Mouse (Mus musculus) spleen, postnatal 4 days (tissue): ENCODE results near the gene Krt84.
"Not testable (repeated sequence)": the region's sequence is repeated elsewhere in the genome, so short reads cannot be mapped to it uniquely, and the experiment has no call there.

Experiments used
- DNase-seq, 2 experiments: peaks; one replicate each; pipeline ENCODE4 v3.0.0; 2022; ENCODE audit warnings: low spot score in 2 of 2

Krt84 gene

DNA sequence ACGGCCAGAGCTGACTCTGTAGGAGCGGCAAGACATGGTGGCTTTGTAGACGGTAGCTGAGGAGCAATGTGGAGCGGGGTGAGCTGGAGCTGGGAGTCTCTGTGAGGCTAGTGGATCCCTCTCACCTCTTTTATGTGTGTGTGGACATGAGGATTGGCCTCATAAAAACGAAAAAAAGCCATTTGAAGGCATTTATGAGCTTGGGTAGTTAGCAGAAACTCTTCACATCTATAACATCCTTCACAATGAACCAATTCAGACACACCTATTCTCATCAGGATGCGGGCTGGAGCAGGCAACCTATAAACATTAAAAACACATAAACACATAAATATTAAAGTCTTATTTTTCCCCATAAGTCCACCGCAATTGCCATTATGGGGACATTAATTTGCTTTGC lies at the start of gene Krt84:
TSS of gene Krt84 (minus strand) at position 101 of the 400 bp plus-strand sequence.
- DNase-seq: no peak

DNA sequence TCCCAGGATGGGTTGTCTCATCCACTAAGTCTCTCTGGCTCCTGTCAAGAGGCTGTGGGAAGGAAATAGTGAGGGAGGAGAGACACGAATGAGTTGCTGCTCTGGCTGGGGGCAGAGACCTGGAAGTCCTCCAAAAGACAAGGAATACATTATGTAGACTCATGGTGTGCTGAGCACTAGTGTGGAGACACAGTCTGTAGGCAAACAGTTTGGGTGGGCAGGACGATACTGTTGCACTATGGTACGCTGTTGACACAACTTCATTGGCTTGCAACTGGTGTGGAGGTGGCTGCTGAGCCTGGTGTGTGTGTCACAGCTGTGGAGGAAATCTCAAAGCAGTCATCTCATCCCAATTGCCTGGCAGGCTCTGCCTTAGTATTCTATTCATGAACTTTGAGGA lies 49.1 kb upstream of the Krt84 start:
- no peak for DNase-seq

DNA sequence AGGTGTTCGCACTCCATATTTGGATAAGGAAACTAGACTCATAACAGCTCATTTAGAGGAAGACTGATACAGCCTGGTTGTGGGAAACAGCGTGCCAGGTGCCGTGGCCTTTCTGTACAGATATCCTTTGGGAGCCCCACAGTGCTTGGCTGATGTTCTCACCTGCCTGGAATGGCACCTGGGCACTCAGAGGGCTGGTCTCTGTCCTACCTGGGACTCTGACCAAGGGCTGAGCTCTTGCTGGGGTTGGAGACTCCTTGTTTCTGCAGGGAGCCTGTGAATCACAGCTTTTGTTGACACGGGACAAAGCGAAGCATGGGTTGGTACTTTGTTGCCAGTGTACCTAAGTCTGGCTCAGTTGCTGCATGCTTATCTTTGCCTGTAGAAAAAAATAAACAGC lies 42.9 kb upstream of the Krt84 start:
- no peak for DNase-seq

DNA sequence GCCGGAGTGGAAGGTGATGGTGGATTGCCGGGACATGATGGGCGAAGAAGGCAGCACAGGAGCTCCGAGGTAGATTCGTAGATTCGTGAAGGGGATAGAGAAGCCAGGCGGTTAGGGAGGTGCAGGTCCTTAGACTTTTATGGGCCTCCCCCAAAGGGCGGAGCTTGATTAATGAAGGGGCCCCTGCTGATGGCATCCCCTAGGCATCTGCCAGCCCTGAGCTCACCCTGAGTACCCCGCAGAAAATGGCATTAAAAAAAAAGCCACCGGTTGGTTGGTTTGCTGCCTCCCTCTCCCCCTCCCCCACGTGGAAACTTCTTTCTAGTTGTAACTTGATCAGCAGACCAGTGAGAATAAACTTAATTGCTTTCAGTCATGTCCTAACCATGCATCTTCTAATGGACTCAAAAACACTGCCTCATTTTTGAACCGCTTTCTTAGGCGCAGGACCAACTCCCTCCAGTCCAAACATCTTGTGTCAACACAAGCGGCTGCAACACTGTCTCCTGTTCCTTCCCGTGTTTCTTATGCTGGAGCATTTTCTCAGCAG lies 41.3 kb upstream of the Krt84 start, which contains the start of gene Krt75:
TSS of gene Krt75 (minus strand) at position 109 of the 550 bp plus-strand sequence.
- DNase-seq: no peak

DNA sequence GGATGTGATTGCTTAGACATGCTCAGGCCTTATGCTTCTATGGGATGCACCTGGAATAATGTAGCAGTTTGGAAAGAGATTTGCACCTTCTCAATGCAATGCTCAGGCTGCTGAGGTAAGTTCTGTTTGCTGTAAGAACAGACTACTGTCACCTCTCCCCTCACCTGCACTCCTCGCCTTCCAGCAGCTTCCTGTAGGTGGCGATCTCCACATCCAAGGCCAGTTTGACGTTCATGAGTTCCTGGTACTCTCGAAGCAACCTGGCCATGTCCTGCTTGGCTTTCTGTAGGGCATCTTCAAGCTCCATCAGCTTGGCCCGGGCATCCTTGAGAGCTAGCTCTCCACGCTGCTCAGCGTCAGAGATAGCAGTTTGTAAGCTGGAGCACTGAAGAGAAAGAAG lies 35.2 kb upstream of the Krt84 start:
- DNase-seq: no peak

DNA sequence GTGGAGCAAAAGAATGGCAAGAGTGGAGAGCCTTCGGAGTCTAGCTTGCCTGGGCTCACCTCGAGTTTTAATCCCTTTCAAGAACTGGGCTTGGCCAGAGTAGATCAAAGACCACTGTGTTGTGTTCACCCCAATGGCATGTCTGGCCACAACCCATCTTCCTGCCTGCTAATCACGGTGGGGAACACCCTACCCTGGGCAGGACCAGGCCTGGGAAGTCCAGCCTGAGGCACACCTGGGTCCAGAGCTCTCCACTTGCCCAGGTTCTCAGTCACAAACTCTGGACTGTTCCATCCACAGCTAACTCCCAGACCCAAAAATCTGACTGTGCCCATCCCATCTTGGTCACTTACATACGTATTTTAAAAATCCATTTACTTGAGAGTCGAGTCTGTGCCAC lies 30.2 kb upstream of the Krt84 start, which contains the start of gene Krt90:
TSS of gene Krt90 (minus strand) at position 101 of the 400 bp plus-strand sequence.
- no peak for DNase-seq

DNA sequence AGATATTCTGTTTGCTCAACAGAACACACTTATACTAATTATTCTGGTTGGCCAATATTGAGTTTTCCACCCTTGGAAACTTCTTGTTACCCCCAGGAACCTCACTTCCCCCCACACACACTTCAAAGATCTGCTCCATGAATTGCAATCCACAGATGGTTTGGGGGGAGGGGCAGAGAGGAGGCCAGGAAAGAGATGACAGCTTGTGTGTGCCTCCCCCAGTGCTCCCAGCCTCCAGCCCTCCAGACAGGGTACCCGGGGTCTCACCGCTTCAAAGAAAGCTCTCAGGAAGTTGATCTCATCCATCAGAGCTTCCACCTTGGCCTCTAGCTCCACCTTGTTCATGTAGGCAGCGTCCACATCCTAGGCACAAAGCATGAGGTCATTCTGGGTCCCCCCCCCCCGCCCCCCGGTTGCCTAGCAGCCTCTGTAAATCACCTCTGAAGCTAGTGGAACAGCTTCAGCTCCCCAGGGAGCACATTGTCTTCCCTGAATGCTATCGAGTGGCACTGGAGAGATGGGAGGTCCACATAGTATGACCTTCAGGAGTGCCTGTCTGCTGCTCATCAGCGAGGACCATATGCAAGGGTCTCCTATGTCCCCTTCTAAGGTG lies 25.5 kb upstream of the Krt84 start:
- no peak for DNase-seq

DNA sequence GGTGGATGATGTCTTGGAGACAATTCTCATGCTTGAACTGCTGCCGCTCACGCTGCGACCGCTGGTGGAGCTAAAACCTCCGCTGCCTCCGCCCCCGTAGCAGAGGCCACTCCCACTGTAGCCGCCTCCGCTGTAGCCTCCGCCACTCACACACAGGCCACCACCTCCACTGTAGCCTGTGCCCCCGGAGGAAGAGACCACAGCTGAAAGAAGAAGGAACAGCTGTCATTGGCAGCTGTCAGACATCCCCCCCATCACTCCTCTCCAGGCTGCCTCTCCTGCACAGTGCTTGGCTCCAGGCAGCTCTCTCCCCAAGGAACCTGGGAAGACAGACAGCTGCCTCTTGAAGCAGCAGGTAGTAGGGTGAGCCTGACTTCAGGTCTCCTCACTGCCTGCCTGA lies 20.5 kb upstream of the Krt84 start:
- no peak for DNase-seq

DNA sequence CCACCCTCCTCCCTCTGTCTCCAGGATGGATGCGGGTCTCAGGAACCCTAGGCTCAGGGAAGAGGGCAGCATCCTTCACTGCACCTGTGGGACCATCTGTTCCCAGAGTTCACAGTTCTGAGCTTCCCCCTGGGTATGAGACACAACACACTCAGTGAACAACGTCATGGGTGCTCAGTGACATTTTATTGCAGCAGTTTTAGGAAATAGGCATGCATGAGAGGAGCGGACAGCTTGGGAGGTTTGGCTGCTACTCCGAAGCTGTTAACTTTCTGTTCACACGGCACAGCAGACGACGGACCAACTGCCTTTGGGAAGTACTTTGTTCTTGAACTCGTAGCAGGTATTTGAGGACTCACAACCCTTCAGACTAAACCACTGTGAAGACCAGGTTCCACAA lies 19.6 kb upstream of the Krt84 start:
- no peak for DNase-seq

DNA sequence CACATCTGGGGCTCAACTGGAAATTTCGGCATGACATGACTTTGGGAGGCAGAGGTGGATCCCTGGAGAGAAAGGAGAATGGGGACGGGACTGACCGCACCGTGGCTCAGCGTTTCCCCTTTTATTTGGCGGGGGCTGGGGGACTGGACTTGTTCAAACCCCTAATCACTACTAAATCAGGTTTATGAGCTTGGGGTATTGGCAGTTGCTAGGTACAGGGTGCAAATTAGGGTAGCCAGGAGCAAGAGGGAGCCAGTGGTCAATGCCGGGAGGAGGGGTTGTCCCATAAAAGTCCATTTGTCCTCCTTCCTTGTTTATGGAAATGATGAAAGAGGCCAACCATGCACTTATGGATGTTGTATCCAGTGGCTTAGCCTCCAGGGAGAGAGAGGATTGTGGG lies 17.9 kb upstream of the Krt84 start, which contains the start of gene Krt82:
TSS of gene Krt82 (minus strand) at position 101 of the 400 bp plus-strand sequence.
- DNase-seq: no peak

DNA sequence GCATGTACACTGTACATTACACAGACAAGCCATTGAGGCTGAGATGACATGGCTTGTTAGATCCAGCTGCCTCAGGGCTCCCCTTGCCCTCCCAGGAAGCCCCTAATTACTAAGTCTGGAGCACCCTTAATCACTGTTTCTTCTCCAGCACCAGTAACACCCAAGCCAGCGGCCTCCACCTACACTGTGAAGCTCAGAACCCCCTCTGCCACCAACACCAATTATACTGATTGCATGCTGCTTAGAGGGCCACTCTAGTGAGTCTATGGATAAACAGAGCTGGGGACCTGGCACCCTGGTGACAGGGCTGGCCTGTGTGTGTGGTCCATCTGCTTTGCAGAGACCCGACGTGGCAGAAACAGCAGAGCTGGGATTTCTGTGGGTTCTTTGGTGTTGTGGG lies 11.9 kb upstream of the Krt84 start:
- no peak for DNase-seq

DNA sequence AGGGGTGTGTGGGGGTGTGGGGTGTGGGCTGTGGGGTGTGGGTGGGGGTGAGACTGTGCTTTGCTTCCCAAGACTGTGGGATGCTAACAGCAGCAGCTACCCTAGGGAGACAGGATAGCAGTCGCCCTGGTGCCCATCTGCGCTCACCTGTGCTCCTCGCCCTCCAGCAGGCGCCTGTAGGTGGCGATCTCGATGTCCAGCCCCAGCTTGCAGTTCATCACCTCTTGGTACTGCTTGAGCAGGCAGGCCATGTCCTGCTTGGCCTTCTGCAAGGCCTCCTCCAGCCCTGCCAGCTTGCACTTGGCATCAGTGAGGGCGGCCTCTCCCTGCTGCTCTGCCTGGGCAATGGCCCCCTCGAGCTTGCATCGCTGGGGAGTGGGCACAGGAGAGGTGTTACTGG lies 9.9 kb upstream of the Krt84 start:
- no peak for DNase-seq

DNA sequence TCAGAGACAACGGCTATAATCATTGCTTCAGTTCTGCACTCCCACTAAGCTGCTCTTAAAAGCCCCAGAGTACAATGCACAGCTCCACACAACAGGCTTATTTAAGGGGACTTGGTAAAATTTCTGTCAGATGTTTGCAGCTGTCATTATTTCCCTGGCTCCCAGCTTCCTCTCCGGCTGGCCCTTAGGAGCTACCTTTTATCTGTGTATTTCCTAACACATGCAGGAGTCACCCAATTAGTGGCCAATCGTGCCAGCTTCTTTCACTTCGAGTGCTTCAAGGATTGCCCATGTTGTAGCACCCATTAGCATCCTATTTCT lies 5.9 kb upstream of the Krt84 start:
- DNase-seq: no peak

DNA sequence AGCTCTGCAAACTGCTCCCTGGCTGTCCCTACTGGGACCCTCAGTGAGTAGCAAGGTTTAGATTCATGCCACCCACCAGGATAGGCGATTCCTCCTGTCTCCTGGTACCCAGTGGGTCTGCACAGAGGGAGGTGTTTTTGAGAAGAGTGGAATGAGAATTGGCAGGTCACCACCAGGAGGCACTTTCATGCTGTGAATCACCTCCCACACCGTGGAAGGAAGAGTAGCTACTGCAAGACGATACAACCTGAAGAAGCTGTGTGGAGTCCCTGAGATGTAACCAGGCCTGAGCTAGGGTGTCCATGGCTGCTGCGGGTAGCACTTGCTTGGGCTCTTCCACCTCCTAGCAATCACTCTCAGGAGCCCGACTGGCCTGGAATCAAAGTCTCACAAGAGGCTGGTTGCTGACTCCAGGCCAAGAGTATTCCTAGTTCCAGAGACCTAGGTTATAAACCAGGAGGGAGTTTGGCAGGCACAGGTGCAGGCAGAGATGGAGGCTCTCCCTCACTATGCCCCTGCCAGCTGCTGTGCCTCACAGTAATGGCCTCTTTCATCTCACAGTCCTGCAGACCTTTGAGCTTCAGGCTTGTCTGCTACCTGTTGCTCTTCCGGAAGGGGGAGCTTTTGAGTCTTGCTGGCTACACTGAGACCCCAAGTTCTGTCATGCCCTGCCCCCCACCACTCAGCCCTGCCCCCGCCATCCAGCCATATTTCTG lies 5.4 kb upstream of the Krt84 start:
- no peak for DNase-seq

DNA sequence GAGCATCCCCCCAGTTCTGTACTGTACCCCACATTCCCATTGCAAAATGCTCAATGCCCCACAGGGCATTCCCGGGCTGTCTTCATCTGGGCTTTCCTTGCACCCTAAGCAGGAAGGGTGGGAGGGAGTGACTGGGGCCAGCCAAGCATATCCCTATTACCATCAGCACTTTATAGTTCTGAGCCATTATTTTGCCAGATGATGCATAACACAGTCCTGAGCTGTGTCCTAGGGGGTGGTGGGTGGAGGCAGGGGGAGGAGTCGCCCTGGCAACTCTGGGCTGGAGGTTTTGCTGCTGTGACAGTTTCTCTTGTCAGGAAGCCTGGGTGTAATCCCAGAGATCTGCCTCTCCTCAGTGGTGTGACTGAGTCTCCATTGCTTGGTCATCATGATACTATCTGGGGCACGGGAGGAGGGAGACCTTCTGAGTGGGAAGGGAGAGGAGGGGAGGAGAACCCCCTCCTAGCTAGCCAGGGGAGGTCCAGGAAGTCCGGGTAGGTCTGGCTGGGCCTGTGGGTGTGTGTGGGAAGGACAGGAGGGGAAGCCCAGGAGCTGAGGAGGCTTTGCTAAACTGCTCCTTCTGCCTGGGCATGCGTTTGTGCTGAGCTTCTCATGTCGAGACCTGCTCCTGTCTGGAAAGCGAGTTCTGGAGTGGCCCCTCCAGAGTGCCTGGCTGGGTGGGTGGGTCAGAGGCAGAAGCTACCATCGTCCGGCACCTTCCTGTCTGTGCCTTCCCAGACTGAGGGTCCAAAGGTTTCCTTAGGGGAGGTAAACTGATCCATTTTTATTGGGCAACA lies 3.6 kb upstream of the Krt84 start:
- no peak for DNase-seq

DNA sequence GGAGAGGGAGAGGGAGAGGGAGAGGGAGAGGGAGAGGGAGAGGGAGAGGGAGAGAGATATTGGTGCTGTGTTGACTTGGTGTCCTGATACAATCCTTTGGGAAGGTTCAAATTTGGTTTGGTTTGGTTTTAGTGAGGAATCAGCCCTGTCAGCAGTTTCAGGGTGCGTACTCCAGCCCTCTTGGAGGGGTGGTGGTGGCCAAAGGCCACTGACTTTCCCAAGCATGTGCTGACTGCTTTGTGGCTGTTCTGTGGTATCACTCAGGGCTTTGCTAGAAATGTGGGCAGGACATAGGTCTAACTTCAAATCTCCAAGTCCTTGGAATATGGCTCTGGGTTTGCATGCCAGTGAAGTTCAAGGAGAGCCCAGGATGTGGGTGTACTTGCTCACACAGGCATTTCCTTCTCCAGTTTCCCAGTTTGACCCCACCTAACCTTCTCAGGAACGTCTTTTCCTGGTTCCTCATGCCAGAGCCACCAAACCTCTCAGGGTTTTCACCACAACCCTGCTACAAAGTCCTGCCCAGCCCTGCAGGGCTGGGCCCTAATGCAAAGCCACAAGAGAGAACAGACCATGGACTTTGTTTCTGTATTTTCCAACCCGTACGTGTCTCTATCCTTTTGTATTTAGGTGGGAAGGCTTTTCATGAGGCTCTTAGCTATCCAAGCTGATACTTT lies 9.9 kb downstream of the Krt84 start:
- no peak for DNase-seq

DNA sequence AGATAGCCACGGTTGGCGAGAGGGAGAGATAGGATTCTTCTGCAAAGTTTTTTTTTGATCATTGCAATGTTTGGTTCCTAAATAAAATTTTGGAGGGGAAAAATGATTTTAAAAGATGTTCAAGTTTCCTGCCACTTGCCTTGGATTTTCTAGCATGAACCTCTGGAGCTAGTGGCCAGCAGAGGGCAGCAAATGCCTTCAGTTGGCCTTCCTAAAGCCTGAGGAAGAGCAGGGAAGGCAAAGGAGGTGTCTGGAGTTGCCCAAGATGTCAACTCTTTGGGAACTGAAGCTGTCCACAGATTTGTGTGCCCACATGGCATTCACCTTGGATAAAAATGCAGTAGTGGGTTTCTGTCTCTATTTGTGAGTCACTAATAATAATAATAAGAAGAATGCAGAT lies 12.8 kb downstream of the Krt84 start:
- peak in 1 of 2 experiments; percentile 26 for DNase-seq

DNA sequence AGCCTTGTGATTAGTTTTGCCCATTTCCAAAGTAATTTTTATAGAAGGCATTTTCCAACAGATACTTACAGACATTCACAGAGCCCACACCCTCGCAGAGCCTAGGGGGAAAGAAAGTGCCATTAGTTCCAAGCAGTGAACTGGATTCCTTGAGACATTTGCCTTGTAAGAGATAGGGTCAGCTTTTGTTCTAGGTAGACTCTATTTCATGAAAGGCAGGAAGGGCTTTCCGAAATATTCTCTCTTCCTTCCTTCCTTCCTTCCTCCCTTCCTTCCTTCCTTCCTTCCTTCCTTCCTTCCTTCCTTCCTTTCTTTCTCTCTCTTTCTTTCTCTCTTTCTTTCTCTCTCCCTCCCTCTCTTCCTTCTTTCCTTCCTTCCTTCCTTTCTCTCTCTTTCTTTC lies 15.5 kb downstream of the Krt84 start, which contains the start of gene Gm49425:
TSS of gene Gm49425 (minus strand) at position 101 of the 400 bp plus-strand sequence.
- not testable (repeated sequence) for DNase-seq

DNA sequence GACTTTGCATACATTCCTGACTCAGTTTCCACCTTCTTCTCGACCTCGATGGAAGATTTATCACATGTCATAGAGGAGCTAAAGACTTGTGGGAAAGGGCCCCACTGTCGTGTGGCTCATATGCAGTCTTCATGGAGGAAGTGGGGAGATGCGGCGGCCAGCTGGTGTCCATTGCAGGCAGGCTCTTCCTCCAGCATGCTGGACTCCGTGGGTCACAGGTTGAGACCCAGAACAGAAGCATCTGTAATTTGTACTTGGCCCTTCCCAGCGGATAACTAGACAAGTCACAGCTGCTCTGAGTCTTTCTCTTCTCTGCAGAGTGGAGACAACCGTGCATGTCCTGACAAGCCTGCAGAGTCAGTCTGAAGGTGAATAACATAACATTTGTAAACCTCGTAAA lies 24.4 kb downstream of the Krt84 start:
- DNase-seq: no peak

DNA sequence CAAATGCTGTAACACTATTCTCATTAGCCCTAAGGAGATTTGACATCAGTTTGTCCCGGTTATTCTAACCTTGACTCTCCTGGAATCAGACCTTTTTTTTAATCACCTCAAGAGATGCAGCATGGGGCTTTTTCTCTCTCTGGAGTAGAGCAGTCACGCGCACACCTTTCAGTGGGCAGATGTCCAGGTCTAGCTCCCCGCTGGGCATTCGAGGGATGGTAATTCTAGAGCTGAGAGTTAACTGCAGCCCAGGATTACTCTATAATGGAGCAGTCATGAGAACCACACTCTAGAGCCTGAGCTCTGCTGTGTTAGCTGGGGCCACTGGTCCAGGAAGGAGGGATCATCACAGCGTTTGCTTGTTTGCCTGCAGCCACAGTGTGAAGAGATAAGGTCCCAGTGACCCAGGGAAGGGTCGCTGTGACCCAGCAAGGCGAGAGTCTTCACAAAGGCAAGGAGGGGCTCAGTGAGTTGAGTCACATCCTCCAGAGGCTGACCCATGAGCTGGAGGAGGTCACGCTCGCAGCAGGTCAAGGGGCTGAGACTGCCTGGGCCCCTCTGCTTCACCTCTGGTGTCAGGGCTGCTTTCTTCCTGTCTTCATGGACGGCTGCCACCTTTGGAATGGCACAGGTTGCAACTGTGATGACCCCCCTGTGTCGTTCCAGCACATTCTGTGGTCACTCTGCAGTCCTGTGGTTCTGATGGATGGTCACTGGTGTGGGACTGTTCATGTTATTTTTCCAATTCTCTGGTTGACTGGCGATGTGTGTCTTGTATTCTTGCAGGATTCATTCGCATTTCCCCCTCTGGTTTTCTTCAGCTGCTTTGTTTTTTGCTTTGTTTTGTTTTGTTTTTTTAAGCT lies 25.5 kb downstream of the Krt84 start:
- DNase-seq: no peak

DNA sequence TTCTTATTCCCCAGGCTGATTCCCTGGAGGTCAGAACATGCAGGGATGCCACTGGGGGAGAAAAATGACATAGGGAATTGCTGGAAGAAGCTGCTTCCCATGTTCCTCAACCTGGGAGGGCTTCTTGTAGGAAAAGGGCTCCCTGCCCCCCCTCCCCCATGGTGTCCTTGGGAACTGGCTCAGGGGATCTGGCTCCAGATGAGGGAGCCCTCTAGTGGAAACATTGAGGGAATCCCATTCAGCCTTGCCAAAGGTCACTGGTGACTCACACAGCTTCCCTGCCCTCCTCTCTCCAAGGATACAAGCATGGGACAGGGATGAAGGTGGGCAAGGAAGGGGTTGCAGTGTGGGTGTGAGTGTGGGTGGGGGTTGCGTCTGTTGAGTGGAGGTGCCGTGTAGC lies 35.4 kb downstream of the Krt84 start:
- no peak for DNase-seq
